Mouse (Mus musculus): ENCODE results near the gene Fam234b.

DNA sequence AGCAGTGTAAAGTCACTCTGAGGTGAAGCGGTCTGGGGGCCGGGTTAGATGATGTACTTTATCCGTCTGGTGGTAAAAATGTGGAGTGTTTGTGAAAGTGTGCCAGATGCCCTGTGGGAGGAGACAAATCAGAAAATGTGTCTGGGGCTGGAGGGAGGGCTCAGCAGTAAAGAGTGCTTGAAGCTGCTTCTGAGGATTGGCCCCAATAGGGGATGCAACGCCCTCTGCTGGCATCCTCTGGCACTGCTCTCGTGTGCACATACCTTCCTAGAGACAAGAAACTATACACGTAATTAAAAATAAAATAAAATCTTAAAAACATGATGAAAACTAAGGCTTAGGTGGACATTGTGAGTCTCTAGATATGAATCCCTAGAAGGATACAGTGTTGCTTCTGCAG, 62.7 kb downstream of the Fam234b start:
- TF ChIP-seq ZNF384 (IDR thresholded peaks at IDR 0.05; ENCODE audit: low read depth, low read length) (no peak), MAFK (IDR thresholded peaks at IDR 0.05; ENCODE audit: insufficient read depth, low read depth, low read length) (no peak)
